Mouse (Mus musculus): ENCODE measurements around the gene Krtap10-4.
"Not testable (repeated sequence)": the region's sequence is repeated elsewhere in the genome, so short reads cannot be mapped to it uniquely, and the experiment has no call there.

DNA sequence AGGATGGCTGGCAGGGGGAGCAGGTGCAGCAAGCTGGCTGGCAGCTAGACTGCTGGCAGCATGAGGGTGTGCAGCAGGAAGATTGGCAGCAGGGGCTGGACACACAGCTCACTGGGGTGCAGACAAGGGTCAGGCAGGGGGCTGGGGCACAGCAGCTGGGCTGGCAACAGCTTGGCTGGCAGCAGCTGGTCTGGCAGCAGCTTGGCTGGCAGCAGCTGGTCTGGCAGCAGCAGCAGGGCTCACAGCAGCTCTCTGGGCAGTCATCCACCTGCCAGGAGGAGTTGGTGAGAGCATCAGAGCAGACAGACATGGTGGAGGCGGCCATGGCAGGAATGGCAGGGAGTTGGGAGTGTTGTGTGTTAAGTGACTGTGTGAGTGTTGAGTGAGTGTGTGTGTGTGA, 39.0 kb downstream of the Krtap10-4 start, which contains the start of gene Gm7137:
- not testable (repeated sequence) for TF ChIP-seq FLI1 (IDR thresholded peaks at IDR 0.05; ENCODE audit: low read length); GATA1 (IDR thresholded peaks at IDR 0.05; ENCODE audit: borderline replicate concordance, low read length)

All from megakaryocyte, embryonic 14.5 days (primary cell).